Mouse (Mus musculus): ENCODE data around the gene AW822073.
A peak's percentile ranks its signal among the peaks of the same experiment; 100 is the strongest.
"Not testable (repeated sequence)": the region's sequence is repeated elsewhere in the genome, so short reads cannot be mapped to it uniquely, and the experiment has no call there.

The AW822073 gene

GRCm38 (mm10) chr10:58224827-58225785 lies at the start of gene AW822073:
AW822073 (minus strand) TSS chr10:58224930.
- DNase-seq, result not testable (repeated sequence)

DNA sequence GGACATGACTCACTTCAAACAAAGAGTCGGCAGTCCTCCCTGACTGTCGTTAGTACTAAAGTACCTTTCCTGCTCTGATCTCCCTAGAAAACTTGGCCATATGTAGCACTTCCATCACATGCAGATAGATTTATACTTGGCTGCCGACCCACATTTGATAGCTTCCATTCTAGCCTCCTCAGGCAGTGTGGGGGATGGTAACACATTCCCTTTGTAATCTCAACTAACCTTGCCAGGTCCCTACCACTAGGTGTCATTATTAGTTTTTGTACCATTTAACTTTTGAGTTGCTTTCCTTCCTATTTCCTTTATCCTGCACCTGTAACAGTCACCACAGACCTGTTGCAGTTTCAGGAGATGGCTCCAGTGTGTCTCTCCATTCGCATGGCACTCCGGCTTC lies 33.7 kb upstream of the AW822073 start:
- DNase-seq, result no peak

- DNase-seq, result no peak
Measured at GRCm38 (mm10) chr10:58255954-58256353, 31.2 kb upstream of the AW822073 start.

GRCm38 (mm10) chr10:58255213-58255892 lies 30.6 kb upstream of the AW822073 start, which contains the start of gene Gcc2:
Gcc2 (plus strand) TSS chr10:58255497.
- peak; percentile 92 for DNase-seq

GRCm38 (mm10) chr10:58254635-58255175 lies 30.0 kb upstream of the AW822073 start:
- no peak for DNase-seq

- DNase-seq, result no peak
Measured at GRCm38 (mm10) chr10:58249535-58249934, 24.8 kb upstream of the AW822073 start.

GRCm38 (mm10) chr10:58238984-58239740 lies 14.4 kb upstream of the AW822073 start:
- DNase-seq, result peak; percentile 50

- DNase-seq, result no peak
Measured at GRCm38 (mm10) chr10:58236613-58237012, 11.9 kb upstream of the AW822073 start, which contains the start of gene Gm4981. Gm4981 (minus strand) TSS chr10:58236701.

GRCm38 (mm10) chr10:58234985-58235384 lies 10.3 kb upstream of the AW822073 start:
- not testable (repeated sequence) for DNase-seq

DNA sequence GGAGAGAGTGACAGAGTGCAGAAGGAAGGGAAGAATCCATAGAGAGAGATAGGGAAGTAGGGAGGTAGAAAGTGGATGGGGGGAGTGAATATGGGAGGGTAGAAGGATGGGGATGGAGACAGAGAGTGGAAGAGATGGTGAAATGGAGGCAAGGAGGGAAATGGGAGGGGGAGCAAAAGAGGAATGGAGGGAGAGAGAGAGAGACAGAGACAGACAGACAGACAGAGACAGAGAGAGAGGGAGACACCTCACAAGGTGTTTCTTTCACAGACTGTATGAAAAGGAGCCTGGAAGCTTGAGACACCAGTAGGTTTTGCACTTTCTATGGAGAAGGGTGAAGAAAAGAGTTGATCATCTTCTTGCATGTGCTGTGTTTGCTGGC lies 9.0 kb upstream of the AW822073 start:
- not testable (repeated sequence) for DNase-seq

- not testable (repeated sequence) for DNase-seq
Measured at GRCm38 (mm10) chr10:58233054-58233739, 8.5 kb upstream of the AW822073 start.

- not testable (repeated sequence) for DNase-seq
Measured at GRCm38 (mm10) chr10:58232641-58232969, 7.9 kb upstream of the AW822073 start, which contains the start of gene Duxf3. Duxf3 (minus strand) TSS chr10:58232675.

DNA sequence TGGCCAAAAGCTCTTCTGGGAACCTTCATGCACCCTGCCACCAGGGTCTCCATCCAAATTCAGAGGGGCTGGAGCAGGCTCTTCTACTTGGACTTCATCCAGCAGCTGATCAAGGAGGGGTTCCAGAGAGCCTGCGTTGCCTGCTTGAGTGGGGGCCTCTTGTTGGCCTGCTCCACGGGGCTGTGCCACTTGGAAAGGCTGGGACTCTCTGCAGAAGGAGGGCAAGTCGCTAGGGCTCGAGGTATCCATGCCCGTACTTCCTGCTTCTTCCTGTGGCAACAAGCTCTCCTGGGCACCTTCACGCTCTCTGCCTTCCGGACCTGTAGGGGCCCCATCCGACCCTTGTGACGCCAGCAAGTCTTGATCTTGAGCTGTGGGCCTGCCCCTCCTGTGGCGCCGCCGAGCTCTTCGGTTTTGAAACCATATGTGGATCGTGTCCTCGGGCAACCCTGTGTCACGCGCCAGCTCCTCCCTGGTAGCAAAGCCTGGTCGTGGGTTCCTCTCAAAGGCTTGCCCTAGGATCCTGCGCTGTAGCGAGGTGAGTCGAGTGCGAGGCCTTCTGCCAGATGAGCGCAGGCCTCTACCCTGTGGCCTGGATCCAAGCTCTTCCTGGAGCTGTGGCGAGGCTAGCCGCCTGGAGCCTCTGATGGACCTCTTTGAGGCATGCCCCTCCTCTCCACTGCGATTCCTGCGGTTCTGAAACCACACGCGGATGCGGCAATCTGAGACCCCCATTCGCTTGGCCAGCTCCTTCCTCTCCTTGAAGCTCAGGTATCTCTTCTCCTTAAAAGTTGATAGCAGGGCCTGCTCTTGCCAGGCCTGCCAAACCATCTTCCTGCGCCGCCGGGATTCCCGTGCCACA lies 7.3 kb upstream of the AW822073 start:
- DNase-seq, result peak; percentile 68

DNA sequence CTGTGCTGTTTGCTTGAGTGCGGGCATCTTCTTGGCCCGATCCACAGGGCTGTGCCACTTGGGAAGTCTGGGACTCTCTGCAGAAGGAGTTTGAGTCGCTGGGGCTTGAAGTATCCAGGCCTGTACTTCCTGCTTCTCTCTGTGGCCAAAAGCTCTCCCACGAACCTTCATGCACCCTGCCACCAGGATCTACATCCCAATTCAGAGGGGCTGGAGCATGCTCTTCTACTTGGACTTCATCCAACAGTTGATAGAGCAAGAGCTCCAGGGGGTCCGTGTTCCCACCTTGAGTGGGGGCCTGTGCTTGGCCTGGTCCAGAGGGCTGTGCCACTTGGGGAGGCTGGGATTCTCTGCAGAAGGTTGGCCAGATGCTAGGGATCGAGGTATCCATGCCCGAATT lies 6.4 kb upstream of the AW822073 start:
- not testable (repeated sequence) for DNase-seq

DNA sequence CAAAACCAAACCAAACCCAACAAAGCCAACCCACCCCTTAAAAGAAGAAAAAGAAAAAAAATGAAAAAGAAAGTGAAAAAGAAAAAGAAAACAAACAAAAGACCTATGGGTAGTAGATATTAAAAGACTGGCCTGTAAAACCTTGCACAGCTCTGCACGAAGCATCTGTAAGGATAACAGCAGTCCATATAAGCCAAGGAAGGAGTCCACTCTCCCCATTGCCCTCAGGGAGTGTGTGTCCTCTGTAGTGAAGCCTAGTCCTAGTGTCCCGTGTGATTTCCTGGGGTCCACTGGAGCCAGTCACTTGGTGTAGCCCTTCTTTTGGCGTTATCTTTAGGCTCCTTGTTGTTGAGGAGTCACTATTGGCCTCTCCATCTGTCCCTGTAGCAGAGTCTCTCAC lies 5.3 kb upstream of the AW822073 start:
- not testable (repeated sequence) for DNase-seq

DNA sequence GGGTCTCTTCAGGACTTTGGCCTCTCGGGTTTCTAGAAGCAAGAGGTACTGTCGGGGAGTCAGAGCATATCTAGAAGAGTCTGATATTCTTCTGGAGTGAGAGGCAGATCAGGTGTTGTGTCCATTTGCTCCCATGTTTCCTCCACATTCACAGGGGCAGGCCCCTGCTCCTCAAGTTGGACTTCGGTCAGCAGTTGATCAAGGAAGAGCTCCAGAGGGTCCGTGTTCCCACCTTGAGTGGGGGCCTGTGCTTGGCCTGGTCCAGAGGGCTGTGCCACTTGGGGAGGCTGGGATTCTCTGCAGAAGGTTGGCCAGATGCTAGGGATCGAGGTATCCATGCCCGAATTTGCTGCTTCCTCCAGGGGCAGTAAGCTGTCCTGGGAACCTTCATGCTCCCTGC lies 3.1 kb upstream of the AW822073 start:
- not testable (repeated sequence) for DNase-seq

DNA sequence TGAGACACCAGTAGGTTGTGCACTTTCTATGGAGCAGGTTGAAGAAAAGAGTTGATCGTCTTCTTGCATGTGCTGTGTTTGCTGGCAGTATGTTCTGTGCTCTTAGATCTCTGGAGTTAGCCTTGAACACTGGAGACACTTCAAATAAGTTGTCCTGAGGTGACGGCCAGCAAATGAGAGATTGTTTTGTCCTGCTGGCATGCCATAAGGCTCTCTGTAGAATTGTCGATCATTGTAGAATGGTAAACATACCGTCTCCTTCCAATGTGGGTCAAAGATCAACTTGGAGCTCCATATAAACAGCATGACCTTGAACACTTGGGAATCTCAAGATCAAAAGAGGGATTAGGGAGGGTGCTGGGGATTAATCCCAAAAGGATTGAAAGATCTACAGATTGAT lies 1.6 kb upstream of the AW822073 start:
- DNase-seq, result not testable (repeated sequence)

- DNase-seq, result peak; percentile 63
Measured at GRCm38 (mm10) chr10:58223972-58224805, 541 bp downstream of the AW822073 start.

GRCm38 (mm10) chr10:58223161-58223560 lies 1.6 kb downstream of the AW822073 start:
- not testable (repeated sequence) for DNase-seq

DNA sequence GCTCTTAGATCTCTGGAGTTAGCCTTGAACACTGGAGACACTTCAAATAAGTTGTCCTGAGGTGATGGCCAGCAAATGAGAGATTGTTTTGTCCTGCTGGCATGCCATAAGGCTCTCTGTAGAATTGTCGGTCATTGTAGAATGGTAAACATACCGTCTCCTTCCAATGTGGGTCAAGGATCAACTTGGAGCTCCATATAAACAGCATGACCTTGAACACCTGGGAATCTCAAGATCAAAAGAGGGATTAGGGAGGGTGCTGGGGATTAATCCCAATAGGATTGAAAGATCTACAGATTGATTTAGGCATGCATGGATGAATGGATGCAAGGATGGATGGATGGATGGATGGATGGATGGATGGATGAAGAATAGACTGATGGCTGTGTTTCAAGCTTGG lies 3.2 kb downstream of the AW822073 start:
- DNase-seq, result not testable (repeated sequence)

All from kidney, adult 11 months (tissue).